Mouse (Mus musculus): ENCODE data around the gene Bola2. TPM values are rescaled to one million over a fixed set of nuclear protein-coding genes. Genes with fewer than 3 reads are reported as not detected.
"Not testable (repeated sequence)": the region's sequence is repeated elsewhere in the genome, so short reads cannot be mapped to it uniquely, and the experiment has no call there.

Gene Bola2
- polyA plus RNA-seq, 1 experiment from 2014 or later = 159 TPM

GRCm38 (mm10) chr7:126676631-126677220, 18.5 kb upstream of the Bola2 start:
- Histone ChIP-seq H3K9ac (ENCODE audit: low read length) (no peak overlapping the region), H3K4me2 (ENCODE audit: low read length) (no peak overlapping the region), H3K27me3 (replicated peaks; ENCODE audit: control insufficient read depth, insufficient read depth, low read length) (no peaks in the 10 kb centered on the region), H3K36me3 (ENCODE audit: control insufficient read depth, insufficient read depth, low read length) (peaks cover 17% of the 10 kb centered on the region), H3K27ac (ENCODE audit: low read depth) (no peak overlapping the region), H3K4me1 (replicated peaks; ENCODE audit: control insufficient read depth, insufficient read depth, low read length) (no peaks in the 10 kb centered on the region), H3K9me3 (ENCODE audit: control insufficient read depth, low read length) (no peaks in the 10 kb centered on the region), H3K4me3 (ENCODE audit: low read depth, low read length) (no peak overlapping the region)
- no peak for DNase-seq (ENCODE audit: low spot score)
- 74% methylated on average over 4 of the region's 4 CpGs for WGBS
- no peak for ATAC-seq (replicated peaks; ENCODE audit: low FRiP score, low TSS enrichment, low read depth)

GRCm38 (mm10) chr7:126678545-126679341, 16.5 kb upstream of the Bola2 start:
- H3K36me3 ChIP-seq (ENCODE audit: control insufficient read depth, insufficient read depth, low read length) = no peaks in the 10 kb centered on the region; the same call in 1 of the 2 replicates
- no peaks in the 10 kb centered on the region for H3K4me1 ChIP-seq (replicated peaks; ENCODE audit: control insufficient read depth, insufficient read depth, low read length)
- H3K27ac ChIP-seq (ENCODE audit: low read depth) = no peak overlapping the region
- H3K4me3 ChIP-seq (ENCODE audit: low read depth, low read length) = no peak overlapping the region
- WGBS = 47% methylated on average over 8 of the region's 8 CpGs
- no peaks in the 10 kb centered on the region for H3K27me3 ChIP-seq (replicated peaks; ENCODE audit: control insufficient read depth, insufficient read depth, low read length)
- no peak overlapping the region for H3K9ac ChIP-seq (ENCODE audit: low read length)
- ATAC-seq (replicated peaks; ENCODE audit: low FRiP score, low TSS enrichment, low read depth) (no peak), DNase-seq (ENCODE audit: low spot score) (no peak)
- no peak overlapping the region for H3K4me2 ChIP-seq (ENCODE audit: low read length)
- no peaks in the 10 kb centered on the region for H3K9me3 ChIP-seq (ENCODE audit: control insufficient read depth, low read length)

GRCm38 (mm10) chr7:126679683-126680082, 15.5 kb upstream of the Bola2 start:
- Histone ChIP-seq H3K4me3 (ENCODE audit: low read depth, low read length) (no peak overlapping the region), H3K4me2 (ENCODE audit: low read length) (no peak overlapping the region), H3K9ac (ENCODE audit: low read length) (no peak overlapping the region), H3K27me3 (replicated peaks; ENCODE audit: control insufficient read depth, insufficient read depth, low read length) (no peaks in the 10 kb centered on the region), H3K27ac (ENCODE audit: low read depth) (no peak overlapping the region), H3K36me3 (ENCODE audit: control insufficient read depth, insufficient read depth, low read length) (no peaks in the 10 kb centered on the region; the same call in 1 of the 2 replicates), H3K4me1 (replicated peaks; ENCODE audit: control insufficient read depth, insufficient read depth, low read length) (no peaks in the 10 kb centered on the region), H3K9me3 (ENCODE audit: control insufficient read depth, low read length) (no peaks in the 10 kb centered on the region)
- ATAC-seq (replicated peaks; ENCODE audit: low FRiP score, low TSS enrichment, low read depth) (no peak), DNase-seq (ENCODE audit: low spot score) (no peak)
- 86% methylated on average over 5 of the region's 5 CpGs for WGBS

- Histone ChIP-seq H3K4me3 (ENCODE audit: low read depth, low read length) (no peak overlapping the region), H3K27ac (ENCODE audit: low read depth) (no peak overlapping the region), H3K4me1 (replicated peaks; ENCODE audit: control insufficient read depth, insufficient read depth, low read length) (no peaks in the 10 kb centered on the region), H3K9ac (ENCODE audit: low read length) (no peak overlapping the region), H3K4me2 (ENCODE audit: low read length) (no peak overlapping the region), H3K36me3 (ENCODE audit: control insufficient read depth, insufficient read depth, low read length) (no peaks in the 10 kb centered on the region; the same call in 1 of the 2 replicates), H3K9me3 (ENCODE audit: control insufficient read depth, low read length) (no peaks in the 10 kb centered on the region), H3K27me3 (replicated peaks; ENCODE audit: control insufficient read depth, insufficient read depth, low read length) (no peaks in the 10 kb centered on the region)
- ATAC-seq (replicated peaks; ENCODE audit: low FRiP score, low TSS enrichment, low read depth) (no peak), DNase-seq (ENCODE audit: low spot score) (no peak)
- 90% methylated on average over 5 of the region's 5 CpGs for WGBS
Measured at GRCm38 (mm10) chr7:126681221-126681620, 14.0 kb upstream of the Bola2 start.

GRCm38 (mm10) chr7:126688156-126688555, 7.0 kb upstream of the Bola2 start:
- H3K36me3 ChIP-seq (ENCODE audit: control insufficient read depth, insufficient read depth, low read length) = peaks cover 21% of the 10 kb centered on the region
- DNase-seq (ENCODE audit: low spot score) = not testable (repeated sequence)
- WGBS = 83% methylated on average over 4 of the region's 4 CpGs

GRCm38 (mm10) chr7:126689021-126689420, 6.2 kb upstream of the Bola2 start:
- WGBS = 84% methylated on average over 3 of the region's 3 CpGs
- no peaks in the 10 kb centered on the region for H3K9me3 ChIP-seq (ENCODE audit: control insufficient read depth, low read length)
- ATAC-seq (replicated peaks; ENCODE audit: low FRiP score, low TSS enrichment, low read depth) = no peak

More at GRCm38 (mm10) chr7:126688156-126688555, 7.0 kb upstream of the Bola2 start:
- H3K4me2 ChIP-seq (ENCODE audit: low read length); H3K27ac ChIP-seq (ENCODE audit: low read depth); H3K4me1 ChIP-seq (replicated peaks; ENCODE audit: control insufficient read depth, insufficient read depth, low read length); H3K9me3 ChIP-seq (ENCODE audit: control insufficient read depth, low read length); H3K27me3 ChIP-seq (replicated peaks; ENCODE audit: control insufficient read depth, insufficient read depth, low read length); H3K9ac ChIP-seq (ENCODE audit: low read length); H3K4me3 ChIP-seq (ENCODE audit: low read depth, low read length); ATAC-seq (replicated peaks; ENCODE audit: low FRiP score, low TSS enrichment, low read depth): not testable (repeated sequence)

GRCm38 (mm10) chr7:126690737-126691136, 4.5 kb upstream of the Bola2 start:
- peaks cover 21% of the 10 kb centered on the region for H3K36me3 ChIP-seq (ENCODE audit: control insufficient read depth, insufficient read depth, low read length)
- H3K9ac ChIP-seq (ENCODE audit: low read length) = no peak overlapping the region
- H3K4me3 ChIP-seq (ENCODE audit: low read depth, low read length) = no peak overlapping the region
- H3K9me3 ChIP-seq (ENCODE audit: control insufficient read depth, low read length) = no peaks in the 10 kb centered on the region
- H3K4me1 ChIP-seq (replicated peaks; ENCODE audit: control insufficient read depth, insufficient read depth, low read length) = no peaks in the 10 kb centered on the region; the same call in 1 of the 2 replicates
- WGBS = 71% methylated on average over 3 of the region's 3 CpGs
- DNase-seq (ENCODE audit: low spot score) = no peak
- no peak overlapping the region for H3K27ac ChIP-seq (ENCODE audit: low read depth)
- ATAC-seq (replicated peaks; ENCODE audit: low FRiP score, low TSS enrichment, low read depth) = no peak
- H3K27me3 ChIP-seq (replicated peaks; ENCODE audit: control insufficient read depth, insufficient read depth, low read length) = no peaks in the 10 kb centered on the region
- H3K4me2 ChIP-seq (ENCODE audit: low read length) = no peak overlapping the region

More at GRCm38 (mm10) chr7:126689021-126689420, 6.2 kb upstream of the Bola2 start:
- Histone ChIP-seq H3K27ac (ENCODE audit: low read depth) (no peak overlapping the region), H3K4me3 (ENCODE audit: low read depth, low read length) (no peak overlapping the region), H3K36me3 (ENCODE audit: control insufficient read depth, insufficient read depth, low read length) (peaks cover 21% of the 10 kb centered on the region), H3K27me3 (replicated peaks; ENCODE audit: control insufficient read depth, insufficient read depth, low read length) (no peaks in the 10 kb centered on the region), H3K4me2 (ENCODE audit: low read length) (no peak overlapping the region), H3K9ac (ENCODE audit: low read length) (no peak overlapping the region), H3K4me1 (replicated peaks; ENCODE audit: control insufficient read depth, insufficient read depth, low read length) (no peaks in the 10 kb centered on the region)
- no peak for DNase-seq (ENCODE audit: low spot score)

GRCm38 (mm10) chr7:126691676-126692075, 3.5 kb upstream of the Bola2 start:
- no peak for ATAC-seq (replicated peaks; ENCODE audit: low FRiP score, low TSS enrichment, low read depth)
- WGBS = 93% methylated on average over 5 of the region's 5 CpGs

More at GRCm38 (mm10) chr7:126691676-126692075, 3.5 kb upstream of the Bola2 start:
- Histone ChIP-seq H3K36me3 (ENCODE audit: control insufficient read depth, insufficient read depth, low read length) (peaks cover 21% of the 10 kb centered on the region), H3K9ac (ENCODE audit: low read length) (no peak overlapping the region), H3K4me2 (ENCODE audit: low read length) (no peak overlapping the region), H3K9me3 (ENCODE audit: control insufficient read depth, low read length) (no peaks in the 10 kb centered on the region), H3K27ac (ENCODE audit: low read depth) (no peak overlapping the region), H3K4me1 (replicated peaks; ENCODE audit: control insufficient read depth, insufficient read depth, low read length) (peaks cover 4% of the 10 kb centered on the region), H3K4me3 (ENCODE audit: low read depth, low read length) (no peak overlapping the region), H3K27me3 (replicated peaks; ENCODE audit: control insufficient read depth, insufficient read depth, low read length) (no peaks in the 10 kb centered on the region)
- no peak for DNase-seq (ENCODE audit: low spot score)
